Mouse (Mus musculus): ENCODE measurements around the gene Sorcs3.
A peak's percentile ranks its signal among the peaks of the same experiment; 100 is the strongest.

GRCm38 (mm10) chr19:48203928-48204470 lies 1.8 kb upstream of the Sorcs3 start:
- TF ChIP-seq CTCF (conservative IDR thresholded peaks at IDR 0.05; ENCODE audit: low read length) (peak; percentile 75), POU5F1 (IDR thresholded peaks at IDR 0.05; ENCODE audit: borderline replicate concordance, low read length) (no peak), NANOG (IDR thresholded peaks at IDR 0.05; ENCODE audit: borderline replicate concordance, low read length) (no peak)
